ENCODE assay signal across 12 mouse cellular contexts in the genomic region with DNA sequence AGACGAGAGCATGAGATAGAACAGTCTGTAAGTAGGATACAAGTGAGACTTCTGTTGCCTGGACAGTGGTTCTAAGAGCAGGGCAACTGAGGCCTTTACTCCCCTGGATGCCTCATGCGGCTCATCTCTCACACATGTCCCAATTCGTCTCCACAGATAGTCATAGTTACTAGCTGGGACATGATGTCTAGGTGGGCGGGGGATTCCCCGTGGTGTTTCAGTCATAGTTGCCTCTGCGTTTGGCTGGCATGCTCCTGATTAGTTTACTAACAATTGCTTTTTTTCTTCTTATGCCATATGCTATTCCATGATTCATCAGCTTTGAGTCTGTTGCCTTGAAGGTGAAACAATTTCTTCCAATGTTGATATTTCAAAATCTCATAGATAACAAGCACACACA.
DNase-seq lines count a peak whose midpoint lies in the region; TF ChIP-seq lines count a peak whose summit lies in the region.
"Had no signal": no experiment of that assay in that cellular context is flagged by ENCODE, and none has a peak within 500 bp of the region (broad histone marks: within the 10 kb centered on the region; RNA-seq: fewer than 3 reads in every experiment).

No protein-coding gene starts in this region.

- H3K27me3 ChIP-seq in heart, adult 2 months (ENCODE audit: control insufficient read depth, insufficient read depth, low read length) = no peaks in the 10 kb centered on the region
- H3K27me3 ChIP-seq: Patski had no signal

- TF ChIP-seq POLR2A in heart, adult 2 months (IDR thresholded peaks at IDR 0.05; ENCODE audit: insufficient read depth, low read depth, low read length) = no peak

- WGBS in heart, adult 2 months = 81% methylated on average over 6 of the region's 6 CpGs

- intact Hi-C loops in heart, adult 2 months (cut with DNase I) = no loop called here

- no peak overlapping the region for H3K4me3 ChIP-seq in heart, adult 2 months
- H3K4me3 ChIP-seq: hindbrain, embryonic 10.5 days had no signal

- H3K36me3 ChIP-seq in heart, adult 2 months (ENCODE audit: control insufficient read depth, insufficient read depth, low read length) = no peaks in the 10 kb centered on the region
- H3K36me3 ChIP-seq: hindbrain, embryonic 10.5 days had no signal

- no peak overlapping the region for H3K9ac ChIP-seq in heart, adult 2 months (ENCODE audit: low read depth, low read length)

- DNase-seq in right cerebral cortex, adult 2 months (ENCODE audit: low spot score in 2 of 2) = peak; percentile 47 to 51
- DNase-seq in right cerebral cortex, postnatal 4 days = no peak
- DNase-seq in induced T-regulatory cell, adult 2 months (ENCODE audit: low read depth) = peak; percentile 46
- DNase-seq in layer of hippocampus, postnatal 36 days = peak; percentile 67 to 78
- no peak for DNase-seq in liver
- no peak for DNase-seq in heart, adult 2 months
- DNase-seq in kidney, postnatal 36 days = no peak
- DNase-seq: cerebellum, adult 8-10 months; kidney, postnatal 25 days; thymus, postnatal 36 days had no signal

- H3K4me1 ChIP-seq in heart, adult 2 months (ENCODE audit: control insufficient read depth, insufficient read depth, low read length) = no peaks in the 10 kb centered on the region
- H3K4me1 ChIP-seq: hindbrain, embryonic 10.5 days had no signal

- H3K79me2 ChIP-seq in heart, adult 2 months (replicated peaks; ENCODE audit: control insufficient read depth, insufficient read depth, low read length) = no peaks in the 10 kb centered on the region

- no peak for TF ChIP-seq EP300 in heart, adult 2 months (IDR thresholded peaks at IDR 0.05; ENCODE audit: insufficient read depth, low read depth, low read length)

- no peak for TF ChIP-seq CTCF in heart, adult 2 months (IDR thresholded peaks at IDR 0.05)

- no peak overlapping the region for H3K27ac ChIP-seq in heart, adult 2 months
- H3K27ac ChIP-seq: hindbrain, embryonic 10.5 days had no signal

Comparison
In these comparisons a context has a peak if more than half of its experiments do, and no peak if none do; other contexts are left out.
1. DNase-seq: peak in right cerebral cortex, adult 2 months (2 of 2), induced T-regulatory cell, adult 2 months (single experiment) and layer of hippocampus, postnatal 36 days (2 of 2); none in right cerebral cortex, postnatal 4 days (single experiment), liver (single experiment), heart, adult 2 months (0 of 2) and kidney, postnatal 36 days (0 of 2).